8 mouse cellular contexts compared by ENCODE assay signal in genomic region chr7:30090092-30090969, GRCm38 (mm10). TPM values are rescaled to one million over a fixed set of nuclear protein-coding genes. Genes with fewer than 3 reads are reported as not detected.
DNase-seq lines count a peak whose midpoint lies in the region; ATAC-seq and TF ChIP-seq lines count a peak whose summit lies in the region.

TSS of gene Gm26920 (minus strand) at chr7:30090410.
TSS of gene Zfp566 (minus strand) at chr7:30090527.

- no peaks in the 10 kb centered on the region for H3K9me3 ChIP-seq in embryonic facial prominence, embryonic 15.5 days (replicated peaks)
- no peaks in the 10 kb centered on the region for H3K9me3 ChIP-seq in limb, embryonic 14.5 days (ENCODE audit: control insufficient read depth, low read length)
- no peaks in the 10 kb centered on the region for H3K9me3 ChIP-seq in midbrain, postnatal 0 days (ENCODE audit: low read length)

- peak; percentile 73; the same call in 1 of the 2 replicates for TF ChIP-seq POLR2A in bone marrow, adult 2 months (IDR thresholded peaks at IDR 0.05; ENCODE audit: borderline replicate concordance, control insufficient read depth, low read depth, low read length)
- TF ChIP-seq POLR2A in limb, embryonic 14.5 days (IDR thresholded peaks at IDR 0.05; ENCODE audit: borderline replicate concordance, extremely low read depth, insufficient read depth, insufficient read length): peak; percentile 89; the same call in 1 of the 2 replicates

- DNase-seq in 416B (ENCODE audit: low read depth): peak; percentile 99
- DNase-seq in heart, adult 8-10 months (ENCODE audit: low spot score): peak; percentile 97
- DNase-seq in kidney, adult 9 months: peak; percentile 98
- peak; percentile 99 for DNase-seq in limb, embryonic 14.5 days (ENCODE audit: low spot score)
- peak; percentile 99 for DNase-seq in midbrain, postnatal 0 days (ENCODE audit: low spot score)
- DNase-seq in spleen, postnatal 14 days (ENCODE audit: low spot score in 2 of 2): peak; percentile 85 to 89

- H3K27ac ChIP-seq in bone marrow, adult 2 months (ENCODE audit: control insufficient read depth, insufficient read depth, low read depth, low read length, poor library complexity): no peak within 1 kb of the TSS; the same call in 1 of the 2 replicates
- H3K27ac ChIP-seq in embryonic facial prominence, embryonic 15.5 days (replicated peaks): peak within 1 kb of the TSS; percentile 82
- peak within 1 kb of the TSS; percentile 79 for H3K27ac ChIP-seq in limb, embryonic 14.5 days (replicated peaks; ENCODE audit: low read depth, low read length)
- peak within 1 kb of the TSS; percentile 83 for H3K27ac ChIP-seq in midbrain, postnatal 0 days (ENCODE audit: low read depth, low read length)

- ATAC-seq in embryonic facial prominence, embryonic 15.5 days (ENCODE audit: insufficient number of reproducible peaks, low FRiP score, low TSS enrichment, low read depth): peak; percentile 91
- ATAC-seq in limb, embryonic 14.5 days (ENCODE audit: low FRiP score, low read depth): peak; percentile 91
- ATAC-seq in midbrain, postnatal 0 days (ENCODE audit: low FRiP score): peak; percentile 92

- peaks cover 12% of the 10 kb centered on the region for H3K36me3 ChIP-seq in embryonic facial prominence, embryonic 15.5 days
- peaks cover 15% of the 10 kb centered on the region for H3K36me3 ChIP-seq in limb, embryonic 14.5 days (ENCODE audit: control insufficient read depth, insufficient read depth, low read length)
- H3K36me3 ChIP-seq in midbrain, postnatal 0 days (ENCODE audit: insufficient read depth, low read length): peaks cover 6% of the 10 kb centered on the region; the same call in 1 of the 2 replicates

- 0 out of 2 replicates have a peak, but pooled peaks have one; percentile 8 for TF ChIP-seq CTCF in bone marrow, adult 2 months (IDR thresholded peaks at IDR 0.05; ENCODE audit: control insufficient read depth, insufficient read depth, low read length)
- no peak; the same call in 1 of the 2 replicates for TF ChIP-seq CTCF in midbrain, postnatal 0 days (IDR thresholded peaks at IDR 0.05)

- no peaks in the 10 kb centered on the region for H3K27me3 ChIP-seq in embryonic facial prominence, embryonic 15.5 days
- H3K27me3 ChIP-seq in limb, embryonic 14.5 days (ENCODE audit: control insufficient read depth, insufficient read depth, low read length): no peaks in the 10 kb centered on the region
- H3K27me3 ChIP-seq in midbrain, postnatal 0 days (ENCODE audit: insufficient read depth, low read length): no peaks in the 10 kb centered on the region

- peak within 1 kb of the TSS; percentile 54 for H3K9ac ChIP-seq in embryonic facial prominence, embryonic 15.5 days
- peak within 1 kb of the TSS; percentile 75 for H3K9ac ChIP-seq in limb, embryonic 14.5 days (ENCODE audit: low read depth, low read length, severe bottlenecking)
- peak within 1 kb of the TSS; percentile 57 for H3K9ac ChIP-seq in midbrain, postnatal 0 days (replicated peaks; ENCODE audit: low read length, poor library complexity, severe bottlenecking)

- WGBS in bone marrow, adult 2 months: under 1% methylated on average over 40 of the region's 40 CpGs
- under 1% methylated on average over 40 of the region's 40 CpGs for WGBS in embryonic facial prominence, embryonic 15.5 days
- under 1% methylated on average over 40 of the region's 40 CpGs for WGBS in limb, embryonic 14.5 days
- WGBS in midbrain, postnatal 0 days: under 1% methylated on average over 40 of the region's 40 CpGs

- peaks cover 2% of the 10 kb centered on the region; the same call in 1 of the 2 replicates for H3K4me1 ChIP-seq in bone marrow, adult 2 months (ENCODE audit: control insufficient read depth, insufficient read depth, low read length)
- H3K4me1 ChIP-seq in embryonic facial prominence, embryonic 15.5 days: peaks cover 30% of the 10 kb centered on the region
- peaks cover 16% of the 10 kb centered on the region; the same call in 1 of the 2 replicates for H3K4me1 ChIP-seq in limb, embryonic 14.5 days (ENCODE audit: control insufficient read depth, insufficient read depth, low read length)
- H3K4me1 ChIP-seq in midbrain, postnatal 0 days (ENCODE audit: insufficient read depth, low read length): peaks cover 9% of the 10 kb centered on the region; the same call in 1 of the 2 replicates

- peak within 1 kb of the TSS; percentile 80 for H3K4me3 ChIP-seq in bone marrow, adult 2 months (replicated peaks; ENCODE audit: control insufficient read depth, low read depth, low read length)
- peak within 1 kb of the TSS; percentile 61 for H3K4me3 ChIP-seq in embryonic facial prominence, embryonic 15.5 days (replicated peaks)
- H3K4me3 ChIP-seq in limb, embryonic 14.5 days (replicated peaks; ENCODE audit: low read length): peak within 1 kb of the TSS; percentile 66
- H3K4me3 ChIP-seq in midbrain, postnatal 0 days (ENCODE audit: low read depth, low read length): peak within 1 kb of the TSS; percentile 60

- H3K4me2 ChIP-seq in embryonic facial prominence, embryonic 15.5 days (replicated peaks): peak within 1 kb of the TSS; percentile 64
- peak within 1 kb of the TSS; percentile 80 for H3K4me2 ChIP-seq in limb, embryonic 14.5 days (replicated peaks; ENCODE audit: low read depth, low read length, severe bottlenecking)
- peak within 1 kb of the TSS; percentile 80 for H3K4me2 ChIP-seq in midbrain, postnatal 0 days (ENCODE audit: low read depth, low read length, poor library complexity, severe bottlenecking)

RNA-seq across cellular contexts. Expression of gene Gm26920, which starts in this region (rescaled TPM):
- polyA plus RNA-seq in bone marrow, adult 2 months (2011; ENCODE audit: insufficient read depth, insufficient read length, low replicate concordance, missing spikeins): not detected in 2 replicates
- 0.73 and 1.9 TPM in 2 replicates for polyA plus RNA-seq in embryonic facial prominence, embryonic 15.5 days (2015; fragmentation: Nextera tagmentation; extraction: Ambion mirVana)
- total RNA-seq in heart, adult 8-10 months (2022): under 1 TPM in 1 of 4 experiments, not detected in 3; 0.28 TPM
- polyA plus RNA-seq in limb, embryonic 14.5 days (2012; rRNA removed): 1.1 and 1.2 TPM in 2 replicates
- polyA plus RNA-seq in limb, embryonic 14.5 days (2014; fragmentation: Nextera tagmentation; extraction: Ambion mirVana): 3.5 and 3.6 TPM in 2 replicates
- total RNA-seq in midbrain, postnatal 0 days (2014; rRNA removed): not detected in 2 replicates
- polyA plus RNA-seq in midbrain, postnatal 0 days (2015; fragmentation: Nextera tagmentation; extraction: Ambion mirVana): 0.63 and 1.3 TPM in 2 replicates

RNA-seq across cellular contexts. Expression of gene Zfp566, which starts in this region (rescaled TPM):
- polyA plus RNA-seq in bone marrow, adult 2 months (2011; ENCODE audit: insufficient read depth, insufficient read length, low replicate concordance, missing spikeins): 2.0 and 5.9 TPM in 2 replicates
- 9.4 and 10.6 TPM in 2 replicates for polyA plus RNA-seq in embryonic facial prominence, embryonic 15.5 days (2015; fragmentation: Nextera tagmentation; extraction: Ambion mirVana)
- 1 to 10 TPM in 3 of 4 experiments, under 1 TPM in 1; 0.82 to 1.8 (median 1.6) TPM for total RNA-seq in heart, adult 8-10 months (2022)
- polyA plus RNA-seq in limb, embryonic 14.5 days (2012; rRNA removed): 8.0 and 9.3 TPM in 2 replicates
- polyA plus RNA-seq in limb, embryonic 14.5 days (2014; fragmentation: Nextera tagmentation; extraction: Ambion mirVana): 11.0 and 13.2 TPM in 2 replicates
- 0.93 and 3.8 TPM in 2 replicates for total RNA-seq in midbrain, postnatal 0 days (2014; rRNA removed)
- polyA plus RNA-seq in midbrain, postnatal 0 days (2015; fragmentation: Nextera tagmentation; extraction: Ambion mirVana): 16.2 and 18.0 TPM in 2 replicates
